20 mouse cellular contexts compared by ENCODE assay signal in genomic region chrX:18451559-18451958, GRCm38 (mm10). TPM values are rescaled to one million over a fixed set of nuclear protein-coding genes. Genes with fewer than 3 reads are reported as not detected.
DNase-seq lines count a peak whose midpoint lies in the region; ATAC-seq and TF ChIP-seq lines count a peak whose summit lies in the region.
"Had no signal": no experiment of that assay in that cellular context is flagged by ENCODE, and none has a peak within 500 bp of the region (broad histone marks: within the 10 kb centered on the region; RNA-seq: fewer than 3 reads in every experiment).

No protein-coding gene starts in this region.

- no peak overlapping the region for H3K4me3 ChIP-seq in forebrain, embryonic 13.5 days
- no peak overlapping the region for H3K4me3 ChIP-seq in forebrain, embryonic 10.5 days
- no peak overlapping the region for H3K4me3 ChIP-seq in forebrain, postnatal 0 days (ENCODE audit: low read depth, low read length)
- H3K4me3 ChIP-seq in kidney, adult 2 months (ENCODE audit: insufficient read depth, low read depth, low read length), result no peak overlapping the region
- H3K4me3 ChIP-seq: embryonic facial prominence, embryonic 12.5 days; heart, adult 2 months had no signal

- no peaks in the 10 kb centered on the region for H3K4me1 ChIP-seq in forebrain, embryonic 13.5 days
- no peaks in the 10 kb centered on the region for H3K4me1 ChIP-seq in forebrain, embryonic 10.5 days
- H3K4me1 ChIP-seq in forebrain, postnatal 0 days (ENCODE audit: insufficient read depth), result no peaks in the 10 kb centered on the region
- H3K4me1 ChIP-seq in kidney, adult 2 months (ENCODE audit: control insufficient read depth, insufficient read depth, low read length), result no peaks in the 10 kb centered on the region
- H3K4me1 ChIP-seq: embryonic facial prominence, embryonic 12.5 days had no signal

- peak; percentile 77; the same call in 1 of the 2 replicates for ATAC-seq in forebrain, embryonic 13.5 days
- peak; percentile 69; the same call in 1 of the 2 replicates for ATAC-seq in forebrain, postnatal 0 days
- ATAC-seq: midbrain, embryonic 16.5 days had no signal

- no peak for DNase-seq in forebrain, embryonic 10.5 days (ENCODE audit: extremely low spot score, low spot score)
- DNase-seq in right cerebral cortex, postnatal 4 days, result peak; percentile 3
- DNase-seq in right cerebral cortex, postnatal 36 days (ENCODE audit: low spot score in 2 of 2), result no peak
- DNase-seq in forebrain, postnatal 0 days, result peak; percentile 59
- DNase-seq in kidney, adult 2 months, result no peak
- no peak for DNase-seq in adrenal gland, adult (ENCODE audit: inconsistent age in 2 of 2, low spot score in 1 of 2)
- DNase-seq in spleen, postnatal 4 days (ENCODE audit: low spot score in 2 of 2), result no peak
- DNase-seq: adrenal gland, postnatal 36 days; heart, adult 2 months; kidney, adult 11 months; kidney, postnatal 36 days; liver; lung, adult 2 months had no signal

- no peak for TF ChIP-seq CTCF in forebrain, postnatal 0 days (IDR thresholded peaks at IDR 0.05; ENCODE audit: low read depth)
- TF ChIP-seq CTCF in kidney, adult 2 months (conservative IDR thresholded peaks at IDR 0.05; ENCODE audit: insufficient read depth, insufficient read length, low read depth, low read length), result no peak

- no peak for TF ChIP-seq POLR2A in kidney, adult 2 months (IDR thresholded peaks at IDR 0.05; ENCODE audit: low read depth, low read length)

- no peak overlapping the region for H3K9ac ChIP-seq in forebrain, embryonic 13.5 days
- no peak overlapping the region for H3K9ac ChIP-seq in forebrain, postnatal 0 days
- H3K9ac ChIP-seq: embryonic facial prominence, embryonic 12.5 days; hindbrain, embryonic 14.5 days had no signal

- H3K27me3 ChIP-seq in forebrain, embryonic 13.5 days, result no peaks in the 10 kb centered on the region
- no peaks in the 10 kb centered on the region for H3K27me3 ChIP-seq in forebrain, embryonic 10.5 days (ENCODE audit: poor library complexity, severe bottlenecking)
- H3K27me3 ChIP-seq in forebrain, postnatal 0 days (ENCODE audit: insufficient read depth, low read length), result no peaks in the 10 kb centered on the region
- H3K27me3 ChIP-seq in kidney, adult 2 months (replicated peaks; ENCODE audit: control insufficient read depth, insufficient read depth, low read length), result no peaks in the 10 kb centered on the region
- H3K27me3 ChIP-seq: CH12.LX; embryonic facial prominence, embryonic 12.5 days had no signal

- no peaks in the 10 kb centered on the region for H3K36me3 ChIP-seq in forebrain, embryonic 13.5 days (ENCODE audit: poor library complexity, severe bottlenecking)
- H3K36me3 ChIP-seq in forebrain, embryonic 10.5 days (replicated peaks), result no peaks in the 10 kb centered on the region
- no peaks in the 10 kb centered on the region for H3K36me3 ChIP-seq in forebrain, postnatal 0 days (ENCODE audit: insufficient read depth)
- H3K36me3 ChIP-seq in kidney, adult 2 months (ENCODE audit: control insufficient read depth, insufficient read depth, low read length), result no peaks in the 10 kb centered on the region
- H3K36me3 ChIP-seq: embryonic facial prominence, embryonic 12.5 days had no signal

- no peak overlapping the region for H3K27ac ChIP-seq in forebrain, embryonic 13.5 days
- H3K27ac ChIP-seq in forebrain, embryonic 10.5 days, result no peak overlapping the region
- H3K27ac ChIP-seq in forebrain, postnatal 0 days (ENCODE audit: low read depth, low read length), result no peak overlapping the region
- no peak overlapping the region for H3K27ac ChIP-seq in kidney, adult 2 months (ENCODE audit: insufficient read depth, low read depth, low read length)
- H3K27ac ChIP-seq: embryonic facial prominence, embryonic 12.5 days; heart, adult 2 months; hindbrain, embryonic 14.5 days had no signal

- no peak overlapping the region for H3K4me2 ChIP-seq in forebrain, embryonic 13.5 days
- no peak overlapping the region for H3K4me2 ChIP-seq in forebrain, postnatal 0 days (ENCODE audit: low read depth)
- H3K4me2 ChIP-seq: embryonic facial prominence, embryonic 12.5 days; hindbrain, embryonic 14.5 days had no signal

- whole genome bisulfite sequencing in forebrain, embryonic 13.5 days, result 52% methylated on average over 1 of the region's 1 CpGs
- 70% methylated on average over 1 of the region's 1 CpGs for WGBS in forebrain, embryonic 10.5 days
- 37% methylated on average over 1 of the region's 1 CpGs for WGBS in forebrain, postnatal 0 days
- WGBS in kidney, adult 2 months, result 68% methylated on average over 1 of the region's 1 CpGs

- H3K9me3 ChIP-seq in forebrain, embryonic 13.5 days (replicated peaks), result no peaks in the 10 kb centered on the region
- no peaks in the 10 kb centered on the region for H3K9me3 ChIP-seq in forebrain, embryonic 10.5 days
- no peaks in the 10 kb centered on the region for H3K9me3 ChIP-seq in forebrain, postnatal 0 days (ENCODE audit: low read length)
- H3K9me3 ChIP-seq: embryonic facial prominence, embryonic 12.5 days had no signal

RNA-seq across cellular contexts. Expression of gene 4930578C19Rik, which starts 9.6 kb away (rescaled TPM):
- polyA plus RNA-seq in forebrain, embryonic 13.5 days (2015; fragmentation: Nextera tagmentation; extraction: Ambion mirVana), result 0.29 and 0.39 TPM in 2 replicates
- 0.31 and 0.32 TPM in 2 replicates for polyA plus RNA-seq in forebrain, embryonic 10.5 days (2016; fragmentation: Nextera tagmentation; extraction: Ambion mirVana)
- total RNA-seq in forebrain, postnatal 0 days (2014; rRNA removed), result 0.85 and 1.8 TPM in 2 replicates
- polyA plus RNA-seq in forebrain, postnatal 0 days (2015; fragmentation: Nextera tagmentation; extraction: Ambion mirVana), result 0.45 and 0.53 TPM in 2 replicates
- polyA plus RNA-seq in kidney, adult 2 months (2012; rRNA removed), result 1.7 and 1.8 TPM in 2 replicates
- total RNA-seq: CH12.LX; common myeloid progenitor, adult 5-6 weeks; megakaryocyte progenitor cell, adult 5-6 weeks had no signal

Comparison
In these comparisons a context has a peak if more than half of its experiments do, and no peak if none do; other contexts are left out.
1. DNase-seq: peak in right cerebral cortex, postnatal 4 days (single experiment) and forebrain, postnatal 0 days (single experiment); none in forebrain, embryonic 10.5 days (single experiment), right cerebral cortex, postnatal 36 days (0 of 2), kidney, adult 2 months (single experiment), adrenal gland, adult (0 of 2) and spleen, postnatal 4 days (0 of 2).